Mouse (Mus musculus) adrenal gland, postnatal 4 days (tissue): ENCODE results near the gene Bcas3. TPM values are rescaled to one million over a fixed set of nuclear protein-coding genes. Genes with fewer than 3 reads are reported as not detected.

Experiments
- DNase-seq, 2 experiments: peaks; one replicate each; pipeline ENCODE4 v3.0.0; 2021 to 2022; ENCODE audit warnings: low spot score in 2 of 2, mixed read lengths in 2 of 2
- total RNA-seq, 2 experiments: library from RNA; stranded (reverse); gene quantifications; 2 replicates each; pipeline ENCODE4 v1.2.3; 2021

The Bcas3 gene
- total RNA-seq, 2 experiments from 2014 or later: 43.8 to 43.9 TPM

- DNase-seq: no peak
Measured at GRCm38 (mm10) chr11:85777950-85778349, 425.0 kb downstream of the Bcas3 start.

DNA sequence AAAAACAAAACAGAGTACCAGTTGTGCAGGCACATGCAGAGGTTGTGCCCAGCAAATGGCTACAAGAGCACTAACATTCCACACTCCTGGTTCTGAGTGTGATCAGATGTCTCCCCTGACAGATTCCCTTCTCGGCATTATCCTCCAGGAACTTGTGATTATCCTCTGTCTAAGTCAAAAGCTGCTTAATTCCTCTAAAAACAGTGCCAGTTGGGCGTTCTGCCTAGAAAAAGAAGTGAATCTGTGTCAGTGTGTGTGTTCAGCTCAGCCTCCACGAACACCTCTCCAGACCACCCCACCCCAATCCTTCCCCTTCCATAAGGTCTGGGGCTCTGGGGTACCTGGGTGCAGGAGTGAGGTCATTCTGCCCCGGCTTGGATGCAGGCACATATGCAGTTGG is 427.3 kb downstream of the Bcas3 start:
- DNase-seq: no peak

DNA sequence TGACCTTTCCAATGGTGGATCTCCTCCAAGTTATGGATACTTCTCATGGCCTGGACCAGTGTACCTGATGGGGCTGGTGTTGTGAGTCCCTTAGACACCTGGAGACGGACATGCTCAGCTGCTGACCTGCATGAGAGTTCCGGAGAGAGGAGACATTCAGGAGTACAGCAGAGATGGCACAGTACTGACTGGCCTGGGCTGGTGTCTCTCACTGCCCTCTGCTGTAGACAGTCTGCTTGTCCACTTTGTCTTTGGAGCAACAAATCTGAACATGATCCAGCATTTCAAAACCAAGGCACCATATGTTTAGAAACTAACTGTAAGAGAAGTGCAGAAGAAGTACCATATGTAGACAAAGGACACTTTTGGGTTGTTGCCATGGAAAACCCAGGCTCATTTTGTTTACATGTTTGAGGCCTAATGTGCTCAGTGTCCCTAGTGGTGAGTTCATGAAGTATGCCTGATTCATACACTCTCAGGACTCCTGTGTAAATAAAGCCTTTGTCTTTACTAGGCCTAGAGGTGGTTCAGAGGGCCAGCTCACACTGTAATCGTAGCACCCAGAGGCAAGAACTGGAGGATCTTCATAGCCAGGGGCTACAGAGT is 433.2 kb downstream of the Bcas3 start:
- DNase-seq: no peak

GRCm38 (mm10) chr11:85789750-85790149 is 436.8 kb downstream of the Bcas3 start:
- no peak for DNase-seq

DNA sequence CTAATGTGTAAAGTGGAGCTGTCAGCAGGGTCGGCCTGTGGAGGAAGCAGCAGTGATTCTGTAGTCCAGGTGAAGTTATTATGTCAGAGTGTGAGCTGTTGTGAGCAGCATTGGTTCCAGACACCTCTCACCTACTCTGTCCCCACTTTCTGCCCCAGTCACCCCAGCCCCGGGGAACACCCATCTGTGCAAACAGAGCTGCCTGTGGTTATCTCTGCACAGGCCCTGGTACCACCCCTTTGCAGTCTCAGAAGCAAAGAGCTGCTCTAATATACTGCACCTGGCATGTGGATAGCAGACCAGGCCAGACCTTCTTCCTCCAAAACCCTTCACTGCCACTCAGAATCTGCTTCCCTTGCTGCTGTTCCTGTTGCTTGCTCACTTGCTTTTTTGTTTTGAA is 437.3 kb downstream of the Bcas3 start:
- DNase-seq: no peak

- DNase-seq: no peak
Measured at GRCm38 (mm10) chr11:85791212-85791611, 438.2 kb downstream of the Bcas3 start.

DNA sequence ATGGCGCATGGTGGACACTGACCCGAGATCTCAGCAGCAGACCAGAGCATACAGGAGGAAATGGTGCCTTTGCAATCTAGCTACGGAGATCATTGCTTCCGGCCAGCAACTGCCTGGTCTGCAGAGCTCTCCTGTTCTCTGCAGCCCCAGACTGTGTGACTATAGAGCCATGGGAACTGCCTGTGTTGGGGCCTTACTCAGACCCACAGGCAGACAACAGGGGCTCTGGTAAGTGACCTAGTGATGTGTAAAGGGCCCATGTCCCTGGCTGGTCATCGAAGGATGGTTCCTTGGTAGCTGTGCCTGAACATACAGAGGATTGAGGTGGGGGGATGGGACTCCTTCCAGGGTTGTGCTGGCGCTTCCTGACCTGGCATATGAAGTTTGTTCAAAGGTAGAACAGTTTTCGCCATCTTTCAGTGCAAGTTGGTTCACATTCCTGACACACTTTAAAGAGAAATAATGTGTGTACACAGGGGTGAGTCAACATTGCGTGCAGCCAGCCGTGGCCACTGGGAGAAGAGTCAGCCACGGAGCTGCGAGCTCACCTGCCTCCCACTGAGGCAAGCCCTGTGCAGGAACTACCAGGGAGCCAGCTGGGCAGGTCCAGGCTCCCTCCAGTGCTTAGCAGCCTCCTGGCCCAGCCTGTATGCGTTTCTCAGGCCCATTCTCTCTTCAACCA is 439.7 kb downstream of the Bcas3 start:
- no peak for DNase-seq

DNA sequence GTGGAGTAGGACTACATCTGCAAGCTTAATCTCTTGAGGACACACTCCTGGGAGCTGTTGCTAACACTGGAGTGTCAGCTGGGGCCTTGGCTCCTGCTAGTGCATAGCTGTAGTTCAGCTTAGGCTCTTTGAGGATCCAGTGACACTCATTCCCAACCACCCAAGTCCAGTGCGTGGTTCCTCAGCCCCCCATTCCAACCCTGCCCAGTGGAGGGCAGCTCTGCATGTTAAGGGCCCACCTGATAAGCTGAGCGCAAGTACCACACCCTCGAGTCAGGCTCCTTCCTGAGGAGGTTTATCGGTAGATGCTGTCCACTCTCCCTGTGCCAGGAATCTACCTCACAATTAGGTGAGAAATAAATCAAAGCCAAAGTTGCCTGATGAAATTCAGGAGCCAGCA is 446.5 kb downstream of the Bcas3 start:
- no peak for DNase-seq

DNA sequence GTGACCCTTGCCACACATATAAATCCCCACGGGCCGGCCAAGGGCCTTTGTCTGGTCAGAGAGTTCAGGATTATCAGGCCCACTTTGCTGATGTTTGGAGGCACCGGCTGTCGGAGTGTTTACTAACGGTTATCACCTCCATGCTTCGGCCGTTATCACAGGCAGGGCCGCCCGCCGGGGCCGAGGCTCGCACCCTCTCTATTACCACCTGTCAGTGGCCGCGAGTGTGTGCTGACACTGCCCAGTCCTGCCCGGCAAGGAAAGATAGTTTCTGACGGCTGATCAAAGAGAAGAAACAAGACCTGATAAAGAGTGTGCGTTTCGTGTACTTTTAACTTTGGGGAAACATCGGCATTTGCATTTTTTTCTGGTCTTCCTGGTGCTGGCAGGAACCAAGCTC is 446.9 kb downstream of the Bcas3 start:
- no peak for DNase-seq

DNA sequence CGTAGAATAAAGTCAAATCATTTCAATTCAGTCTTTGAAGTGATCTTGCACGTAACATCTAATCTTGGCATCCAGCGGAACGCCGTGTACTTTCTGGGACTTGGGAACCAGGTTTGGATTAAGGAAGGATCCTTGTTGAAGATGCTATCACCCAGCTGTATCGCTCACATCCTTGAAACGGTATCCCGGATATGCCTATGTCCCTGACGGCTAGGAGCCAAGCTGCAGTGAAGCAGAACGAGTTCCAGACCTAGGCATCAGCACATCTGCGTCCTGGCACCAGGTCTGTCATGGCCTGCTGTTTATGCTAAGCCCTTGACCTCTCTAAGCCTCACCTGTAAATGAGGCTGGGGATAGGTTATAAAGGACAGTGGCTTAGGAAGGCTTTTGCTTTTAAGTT is 447.4 kb downstream of the Bcas3 start:
- no peak for DNase-seq

DNA sequence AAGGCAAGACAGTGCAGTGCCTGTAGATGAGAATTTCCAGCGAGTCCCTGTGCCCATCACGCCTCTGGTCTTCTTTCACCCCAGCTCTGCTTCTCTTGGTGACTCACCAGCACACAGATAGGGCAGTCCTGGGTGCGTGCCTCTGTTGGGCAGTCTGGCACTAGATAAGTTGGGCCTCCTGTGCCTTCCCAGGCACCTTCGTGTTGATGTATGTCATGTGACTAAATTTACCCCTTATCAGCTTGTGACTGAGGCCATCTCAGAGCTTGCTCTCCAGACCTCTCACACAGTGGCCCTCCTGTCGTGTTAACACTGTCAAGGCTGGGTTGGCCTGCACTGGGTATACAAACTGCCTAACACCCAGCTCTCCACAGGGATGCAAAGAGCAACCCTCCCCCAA is 451.1 kb downstream of the Bcas3 start:
- no peak for DNase-seq

DNA sequence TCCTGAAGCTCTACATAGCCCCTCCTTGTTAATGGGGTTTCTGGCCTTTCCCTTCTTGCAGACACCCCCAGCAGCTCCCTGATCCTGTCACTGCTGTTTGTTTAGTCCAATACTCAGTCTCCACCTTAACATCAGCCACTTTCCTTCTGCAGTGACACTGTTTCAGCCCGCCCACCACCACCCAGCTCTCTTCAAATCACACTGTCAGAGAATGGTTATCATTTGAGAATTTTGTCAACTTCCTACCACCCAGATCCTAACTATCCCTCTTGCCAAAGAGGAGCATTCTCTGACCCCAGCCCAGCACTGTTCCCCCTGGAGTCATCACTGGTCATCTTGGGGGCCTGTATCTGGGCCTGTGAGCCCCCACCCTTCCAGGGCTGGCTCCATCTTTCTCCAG is 452.8 kb downstream of the Bcas3 start:
- no peak for DNase-seq

DNA sequence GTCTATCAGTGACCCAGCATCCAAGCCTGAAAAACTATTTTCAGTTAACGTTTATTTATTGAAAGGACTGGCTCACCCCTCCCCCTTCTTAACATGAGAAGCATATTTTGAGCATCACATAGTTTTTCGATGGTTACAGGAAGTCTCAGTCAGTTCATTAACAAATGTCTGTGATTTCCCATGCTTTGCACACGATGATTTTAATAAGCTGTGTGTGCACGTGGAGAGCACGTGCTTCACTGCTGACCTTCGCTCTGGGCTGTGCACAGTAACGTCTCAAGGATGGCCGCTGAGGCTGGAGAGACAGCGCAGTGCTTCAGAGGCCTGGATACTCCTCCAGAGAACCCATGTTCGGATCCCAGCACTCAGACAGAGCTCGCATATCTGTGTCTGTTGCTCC is 454.4 kb downstream of the Bcas3 start:
- no peak for DNase-seq

- no peak for DNase-seq
Measured at GRCm38 (mm10) chr11:85811229-85811628, 458.3 kb downstream of the Bcas3 start.

GRCm38 (mm10) chr11:85811676-85812075 is 458.7 kb downstream of the Bcas3 start:
- no peak for DNase-seq

DNA sequence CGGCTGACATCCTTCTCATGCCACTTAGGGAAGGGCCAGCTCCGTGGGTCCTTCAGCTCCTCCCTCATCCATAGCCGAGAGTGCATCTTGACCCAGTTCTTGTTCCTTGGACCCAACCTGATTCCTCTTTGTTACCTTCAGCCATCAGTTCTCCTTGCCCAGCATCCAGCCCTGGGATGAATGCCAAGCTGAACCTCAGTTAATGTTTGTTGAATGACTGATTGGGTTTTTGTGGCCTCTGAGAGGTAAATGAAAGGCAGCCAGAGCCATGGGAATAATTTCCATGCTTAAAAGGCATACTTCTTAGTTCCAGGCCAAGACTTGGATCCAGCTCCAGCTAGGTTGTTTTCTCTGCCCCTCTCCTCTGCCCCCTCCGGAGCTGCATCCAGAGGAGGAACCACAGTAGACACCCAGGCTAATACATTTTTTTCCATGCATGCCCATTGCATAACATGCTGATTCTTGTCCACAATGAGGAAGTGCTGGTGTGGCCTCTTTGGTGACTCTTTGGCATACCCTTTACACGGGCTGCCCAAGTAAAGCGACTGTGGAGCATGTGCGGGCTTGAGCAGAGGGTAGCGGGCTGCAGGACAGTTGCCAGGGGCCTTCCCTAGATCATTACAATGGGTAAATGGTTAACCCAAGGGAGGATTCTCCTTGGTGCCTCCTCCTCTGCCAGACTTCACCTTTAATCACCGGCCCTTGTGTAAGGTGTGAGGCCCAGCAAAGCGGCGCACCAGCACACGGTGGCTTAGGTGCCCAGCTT is 459.4 kb downstream of the Bcas3 start:
- no peak for DNase-seq

DNA sequence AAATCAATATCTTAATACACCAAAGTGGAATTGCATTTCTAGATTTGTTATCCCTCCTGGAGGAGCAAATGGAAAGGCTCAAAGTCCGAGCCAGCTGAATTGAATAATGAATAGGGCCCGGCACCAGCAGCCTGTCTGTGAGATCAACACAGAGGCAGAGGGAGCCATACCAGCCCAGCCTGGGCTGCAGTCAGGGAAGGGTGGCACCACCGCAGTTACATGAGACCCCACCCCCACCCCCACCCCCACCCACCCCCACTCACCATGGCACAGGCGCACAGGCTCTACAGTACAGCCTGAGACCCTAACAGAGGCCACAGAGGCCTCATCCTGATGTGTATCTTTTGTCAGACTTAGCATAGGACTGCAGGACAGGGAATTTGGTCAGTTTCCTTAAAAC is 461.7 kb downstream of the Bcas3 start:
- no peak for DNase-seq

GRCm38 (mm10) chr11:85816471-85816870 is 463.5 kb downstream of the Bcas3 start:
- DNase-seq: no peak

DNA sequence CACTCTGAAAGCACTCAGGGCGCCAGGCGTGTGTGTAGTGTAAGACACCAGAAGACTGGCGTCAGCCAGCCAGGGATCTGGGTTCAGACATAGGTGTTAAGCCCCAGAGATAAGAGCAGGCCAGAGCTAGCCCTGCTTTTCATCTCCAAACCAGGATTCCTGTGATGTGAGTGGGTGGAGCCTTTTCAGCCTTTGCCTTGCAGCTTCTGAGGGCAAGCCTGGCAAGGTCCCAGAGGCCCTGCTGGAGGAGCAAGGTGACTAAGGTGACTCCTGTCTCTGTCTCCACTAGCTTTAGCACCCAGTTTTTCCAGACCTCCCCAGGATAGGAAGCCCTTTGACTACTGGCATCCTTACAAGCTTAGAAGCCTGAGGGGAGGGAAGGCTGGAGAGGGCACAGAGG is 465.4 kb downstream of the Bcas3 start:
- no peak for DNase-seq

DNA sequence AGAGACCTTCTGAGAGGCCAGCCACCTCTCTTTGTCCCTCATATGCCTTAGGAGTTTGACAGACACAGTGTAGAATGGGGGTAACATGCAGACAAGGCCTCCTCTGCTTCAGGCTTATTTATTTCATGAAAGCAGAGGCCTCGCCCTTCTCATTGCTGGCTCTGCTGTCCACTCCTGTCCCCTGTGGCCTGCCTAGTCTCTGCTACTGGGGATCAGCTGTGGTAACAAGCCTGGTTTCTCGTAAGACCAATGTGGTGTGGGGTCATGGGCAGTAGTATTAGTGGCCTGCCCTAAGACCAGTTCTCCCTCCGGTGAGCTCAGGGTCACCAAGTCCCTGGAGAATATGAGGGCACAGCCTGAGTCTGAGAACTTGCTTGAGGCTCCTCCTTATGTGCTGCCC is 468.0 kb downstream of the Bcas3 start:
- no peak for DNase-seq

GRCm38 (mm10) chr11:85821659-85822058 is 468.7 kb downstream of the Bcas3 start:
- no peak for DNase-seq

DNA sequence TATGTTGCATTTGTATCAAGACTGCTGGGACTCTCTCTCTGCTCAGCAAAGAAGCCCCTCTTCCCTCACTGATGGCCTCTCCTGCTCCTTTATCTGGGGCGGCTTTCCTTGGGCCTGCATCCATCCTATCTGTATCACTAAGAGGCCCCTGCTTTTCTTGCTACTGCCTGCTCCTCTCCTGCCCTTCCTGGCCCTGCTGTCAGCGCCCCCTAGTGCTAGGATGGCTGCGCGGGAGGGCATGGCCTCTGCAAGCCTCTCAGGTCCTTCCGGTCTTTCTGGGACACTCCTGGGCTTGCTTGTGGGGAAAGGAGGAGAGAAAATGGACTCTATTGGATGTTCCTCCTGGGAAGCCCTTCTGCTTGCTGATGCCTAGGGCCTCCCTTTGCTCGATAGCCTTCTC is 470.2 kb downstream of the Bcas3 start:
- DNase-seq: peak; percentile 71 to 85

GRCm38 (mm10) chr11:85823794-85824193 is 470.8 kb downstream of the Bcas3 start:
- no peak for DNase-seq
